Mouse (Mus musculus) forebrain, embryonic 12.5 days (tissue): Measurements from ENCODE around the gene Arxes2. TPM values are rescaled to one million over a fixed set of nuclear protein-coding genes. Genes with fewer than 3 reads are reported as not detected.
"Not testable (repeated sequence)": the region's sequence is repeated elsewhere in the genome, so short reads cannot be mapped to it uniquely, and the experiment has no call there.

ENCODE experiments used
- ATAC-seq: fragments of 200-750 bp; cut with Nextera tagmentation; 2 replicates; pipeline ENCODE4 v1.8.0; 2017; ENCODE audit warnings: moderate TSS enrichment; ENCODE audit not compliant: low FRiP score
- H3K27ac ChIP-seq: fragments of 300-500 bp; sonication (generic); 2 replicates; pipeline ENCODE4 v1.5.1; 2016; ENCODE audit warnings: mild to moderate bottlenecking
- H3K27me3 ChIP-seq: fragments of 300-500 bp; sonication (generic); 2 replicates; pipeline ENCODE4 v1.6.1; 2016; ENCODE audit warnings: mild to moderate bottlenecking
- H3K36me3 ChIP-seq: fragments of 300-500 bp; sonication (generic); replicated peaks from 2 replicates; pipeline ENCODE4 v1.6.1; 2016; ENCODE audit warnings: mild to moderate bottlenecking
- H3K4me1 ChIP-seq: fragments of 300-500 bp; sonication (generic); 2 replicates; pipeline ENCODE4 v1.6.1; 2016
- H3K4me2 ChIP-seq: fragments of 300-500 bp; sonication (generic); 2 replicates; pipeline ENCODE4 v1.6.1; 2016; ENCODE audit warnings: mild to moderate bottlenecking, moderate library complexity
- H3K4me3 ChIP-seq: fragments of 300-500 bp; sonication (generic); replicated peaks from 2 replicates; pipeline ENCODE4 v1.5.1; 2016; ENCODE audit warnings: mild to moderate bottlenecking
- H3K9ac ChIP-seq: fragments of 300-500 bp; sonication (generic); 2 replicates; pipeline ENCODE4 v1.6.1; 2016; ENCODE audit warnings: mild to moderate bottlenecking
- H3K9me3 ChIP-seq: fragments of 300-500 bp; sonication (generic); 2 replicates; pipeline ENCODE4 v1.6.1; 2016
- WGBS: fragments of 180-500 bp; shearing (Covaris S2); methylation state at CpG from one replicate; pipeline ENCODE4 v1.1.7; 2016; 5-methylcytosine and 5-hydroxymethylcytosine counted together
- polyA plus RNA-seq: library from polyadenylated mRNA; unstranded; fragments of >200 nt; fragmentation: Nextera tagmentation; extraction: Ambion mirVana; gene quantifications from 2 replicates; pipeline ENCODE4 v1.2.1, GENCODE M21; 2016

Gene Arxes2
- polyA plus RNA-seq, result 143 and 148 TPM in 2 replicates

- not testable (repeated sequence) for H3K9ac ChIP-seq, H3K9me3 ChIP-seq, H3K27me3 ChIP-seq, H3K4me1 ChIP-seq, H3K27ac ChIP-seq, H3K36me3 ChIP-seq
- peak within 1 kb of the TSS; percentile 47 for H3K4me2 ChIP-seq
- 11% methylated on average over 12 of the region's 39 CpGs for WGBS
- ATAC-seq, result peak; percentile 92
- peak within 1 kb of the TSS; percentile 32 for H3K4me3 ChIP-seq
Observed at GRCm38 (mm10) chrX:135993664-135994119, at the start of gene Arxes2. TSS of gene Arxes2 (plus strand) at chrX:135993824.

- 0 out of 2 replicates have a peak, but pooled peaks have one; percentile 55 for ATAC-seq
- Histone ChIP-seq H3K4me3 (no peak overlapping the region), H3K4me1 (0 out of 2 replicates have a peak, but pooled peaks cover 2% of the 10 kb centered on the region), H3K9me3 (no peaks in the 10 kb centered on the region), H3K36me3 (no peaks in the 10 kb centered on the region), H3K27ac (peak overlapping the region; percentile 63), H3K27me3 (no peaks in the 10 kb centered on the region), H3K9ac (no peak overlapping the region), H3K4me2 (no peak overlapping the region)
- 59% methylated on average over 1 of the region's 1 CpGs for WGBS
Observed at GRCm38 (mm10) chrX:135948699-135949437, 44.8 kb upstream of the Arxes2 start.

GRCm38 (mm10) chrX:135956988-135957690 lies 36.5 kb upstream of the Arxes2 start:
- Histone ChIP-seq H3K4me2 (no peak overlapping the region), H3K9ac (no peak overlapping the region), H3K27ac (0 out of 2 replicates have a peak overlapping the region, but pooled peaks have one; percentile 46), H3K4me3 (no peak overlapping the region), H3K36me3 (no peaks in the 10 kb centered on the region), H3K4me1 (peaks cover 3% of the 10 kb centered on the region; the same call in 1 of the 2 replicates), H3K9me3 (no peaks in the 10 kb centered on the region), H3K27me3 (no peaks in the 10 kb centered on the region)
- 70% methylated on average over 1 of the region's 1 CpGs for WGBS
- ATAC-seq, result peak; percentile 89

GRCm38 (mm10) chrX:135957691-135958081 lies 35.9 kb upstream of the Arxes2 start:
- Histone ChIP-seq H3K4me3 (no peak overlapping the region), H3K9me3 (no peaks in the 10 kb centered on the region), H3K36me3 (no peaks in the 10 kb centered on the region), H3K27me3 (no peaks in the 10 kb centered on the region), H3K27ac (peak overlapping the region; percentile 78), H3K9ac (no peak overlapping the region), H3K4me2 (no peak overlapping the region), H3K4me1 (peaks cover 3% of the 10 kb centered on the region; the same call in 1 of the 2 replicates)
- peak; percentile 60 for ATAC-seq
- WGBS, result 60% methylated on average over 2 of the region's 2 CpGs

- 86% methylated on average over 7 of the region's 7 CpGs for WGBS
- Histone ChIP-seq H3K4me2 (no peak overlapping the region), H3K9me3 (no peaks in the 10 kb centered on the region), H3K9ac (no peak overlapping the region), H3K36me3 (no peaks in the 10 kb centered on the region), H3K27me3 (no peaks in the 10 kb centered on the region), H3K27ac (no peak overlapping the region; the same call in 1 of the 2 replicates), H3K4me3 (no peak overlapping the region), H3K4me1 (peaks cover 8% of the 10 kb centered on the region; the same call in 1 of the 2 replicates)
- ATAC-seq, result no peak
Observed at GRCm38 (mm10) chrX:135958589-135959225, 34.9 kb upstream of the Arxes2 start.

- H3K27ac ChIP-seq, result no peak overlapping the region
- H3K4me3 ChIP-seq, result no peak overlapping the region
- H3K4me2 ChIP-seq, result no peak overlapping the region
- peaks cover 8% of the 10 kb centered on the region; the same call in 1 of the 2 replicates for H3K4me1 ChIP-seq
- ATAC-seq, result no peak
- H3K36me3 ChIP-seq, result no peaks in the 10 kb centered on the region
- no peak overlapping the region for H3K9ac ChIP-seq
- no peaks in the 10 kb centered on the region for H3K27me3 ChIP-seq
- no peaks in the 10 kb centered on the region for H3K9me3 ChIP-seq
- WGBS, result 90% methylated on average over 4 of the region's 4 CpGs
Observed at GRCm38 (mm10) chrX:135959536-135959935, 34.1 kb upstream of the Arxes2 start.

- Histone ChIP-seq H3K4me1 (peaks cover 8% of the 10 kb centered on the region; the same call in 1 of the 2 replicates), H3K9ac (no peak overlapping the region), H3K4me3 (no peak overlapping the region), H3K27ac (no peak overlapping the region), H3K36me3 (no peaks in the 10 kb centered on the region), H3K4me2 (no peak overlapping the region), H3K9me3 (no peaks in the 10 kb centered on the region), H3K27me3 (no peaks in the 10 kb centered on the region)
- WGBS, result 64% methylated on average over 2 of the region's 2 CpGs
- no peak; the same call in 1 of the 2 replicates for ATAC-seq
Observed at GRCm38 (mm10) chrX:135962342-135962741, 31.3 kb upstream of the Arxes2 start.

- ATAC-seq, result peak; percentile 67; the same call in 1 of the 2 replicates
- H3K27me3 ChIP-seq, result no peaks in the 10 kb centered on the region
- H3K4me3 ChIP-seq, result no peak overlapping the region
- H3K9me3 ChIP-seq, result no peaks in the 10 kb centered on the region
- H3K4me2 ChIP-seq, result no peak overlapping the region
- 29% methylated on average over 6 of the region's 6 CpGs for WGBS
- peak overlapping the region; percentile 19; the same call in 1 of the 2 replicates for H3K27ac ChIP-seq
- peaks cover 5% of the 10 kb centered on the region; the same call in 1 of the 2 replicates for H3K4me1 ChIP-seq
- no peak overlapping the region for H3K9ac ChIP-seq
- H3K36me3 ChIP-seq, result no peaks in the 10 kb centered on the region
Observed at GRCm38 (mm10) chrX:135963130-135963529, 30.5 kb upstream of the Arxes2 start.

- 12% methylated on average over 3 of the region's 3 CpGs for WGBS
- H3K4me3 ChIP-seq, result no peak overlapping the region
- ATAC-seq, result peak; percentile 74; the same call in 1 of the 2 replicates
Observed at GRCm38 (mm10) chrX:135963629-135964028, 30.0 kb upstream of the Arxes2 start.

GRCm38 (mm10) chrX:135973597-135974423 lies 19.8 kb upstream of the Arxes2 start:
- no peaks in the 10 kb centered on the region for H3K9me3 ChIP-seq
- no peak for ATAC-seq
- no peak overlapping the region for H3K27ac ChIP-seq
- H3K4me1 ChIP-seq, result no peaks in the 10 kb centered on the region
- H3K4me2 ChIP-seq, result no peak overlapping the region
- no peak overlapping the region for H3K4me3 ChIP-seq
- WGBS, result 61% methylated on average over 10 of the region's 10 CpGs
- H3K27me3 ChIP-seq, result no peaks in the 10 kb centered on the region
- H3K36me3 ChIP-seq, result no peaks in the 10 kb centered on the region; the same call in 1 of the 2 replicates
- no peak overlapping the region for H3K9ac ChIP-seq

More at GRCm38 (mm10) chrX:135963629-135964028, 30.0 kb upstream of the Arxes2 start:
- Histone ChIP-seq H3K27me3 (no peaks in the 10 kb centered on the region), H3K4me2 (no peak overlapping the region), H3K27ac (no peak overlapping the region), H3K4me1 (peaks cover 5% of the 10 kb centered on the region; the same call in 1 of the 2 replicates), H3K9ac (no peak overlapping the region), H3K36me3 (no peaks in the 10 kb centered on the region), H3K9me3 (no peaks in the 10 kb centered on the region)
